Mouse (Mus musculus) liver, embryonic 14.5 days (tissue): Measurements from ENCODE around the gene St6galnac6. TPM values are rescaled to one million over a fixed set of nuclear protein-coding genes. Genes with fewer than 3 reads are reported as not detected.

Source experiments
- ATAC-seq: fragments of 200-750 bp; cut with Nextera tagmentation; 2 replicates; pipeline ENCODE4 v1.8.0; 2017; ENCODE audit warnings: moderate number of reproducible peaks, mild to moderate bottlenecking, moderate library complexity; ENCODE audit not compliant: insufficient read depth
- DNase-seq, 3 experiments: peaks; one replicate each; pipeline ENCODE4 v3.0.0-alpha.2; 2012 to 2013; ENCODE audit warnings: low read depth in 3 of 3, low spot score in 3 of 3
- H3K27ac ChIP-seq: fragments of 300-500 bp; sonication (generic); 2 replicates; pipeline ENCODE4 v1.5.1; 2014; ENCODE audit warnings: moderate library complexity, mild to moderate bottlenecking, control low read depth, inconsistent platforms
- H3K27me3 ChIP-seq: fragments of 300-500 bp; sonication (generic); 2 replicates; pipeline ENCODE4 v1.6.1; 2014; ENCODE audit warnings: mild to moderate bottlenecking, low read length, moderate library complexity; ENCODE audit not compliant: control insufficient read depth, insufficient read depth
- H3K36me3 ChIP-seq: fragments of 300-500 bp; sonication (generic); replicated peaks from 2 replicates; pipeline ENCODE4 v1.6.1; 2014; ENCODE audit warnings: low read depth; ENCODE audit not compliant: control insufficient read depth, insufficient read depth
- H3K4me1 ChIP-seq, 2 experiments: fragments of 200-500 bp in 1 of 2; fragments of 300-500 bp in 1 of 2; sonication (generic) in 1 of 2; replicated peaks; 2 replicates each; pipeline ENCODE4 v1.6.1; 2012 to 2014; ENCODE audit warnings: antibody characterized with exemption in 1 of 2, inconsistent platforms in 1 of 2, low read length in 1 of 2; ENCODE audit not compliant: control insufficient read depth in 2 of 2, insufficient read depth in 2 of 2
- H3K4me2 ChIP-seq: fragments of 300-500 bp; sonication (generic); 2 replicates; pipeline ENCODE4 v1.6.1; 2014; ENCODE audit warnings: low read depth, mild to moderate bottlenecking, control low read depth, moderate library complexity
- H3K4me3 ChIP-seq, 2 experiments: fragments of 200-500 bp in 1 of 2; fragments of 300-500 bp in 1 of 2; sonication (generic) in 1 of 2; 2 replicates each; pipeline ENCODE4 v1.5.1; 2012 to 2014; ENCODE audit warnings: low read depth in 2 of 2, low read length in 2 of 2, mild to moderate bottlenecking in 2 of 2, control low read depth in 1 of 2, inconsistent platforms in 1 of 2, moderate library complexity in 1 of 2; ENCODE audit not compliant: insufficient read depth in 1 of 2
- H3K9ac ChIP-seq: fragments of 300-500 bp; sonication (generic); replicated peaks from 2 replicates; pipeline ENCODE4 v1.6.1; 2014; ENCODE audit warnings: mild to moderate bottlenecking, control low read depth, moderate library complexity
- H3K9me3 ChIP-seq: fragments of 300-500 bp; sonication (generic); 2 replicates; pipeline ENCODE4 v1.6.1; 2016; ENCODE audit warnings: low read length, mixed read lengths; ENCODE audit not compliant: control insufficient read depth
- CTCF ChIP-seq: IDR thresholded peaks from 2 replicates; pipeline ENCODE4 v1.5.1; 2016; ENCODE audit warnings: antibody characterized with exemption, low read depth, control low read depth
- EP300 ChIP-seq: IDR thresholded peaks from 2 replicates; pipeline ENCODE4 v1.6.1; 2016; ENCODE audit warnings: antibody characterized with exemption, low read depth
- WGBS: fragments of 180-500 bp; shearing (Covaris S2); extraction: QIAGEN DNeasy Blood & Tissue Kit; methylation state at CpG from one replicate; pipeline ENCODE4 v1.1.7; 2014; ENCODE audit not compliant: insufficient replicate concordance; 5-methylcytosine and 5-hydroxymethylcytosine counted together
- polyA plus RNA-seq, 2 experiments: library from polyadenylated mRNA; depleted of rRNA in 1 of 2; stranded (reverse) in 1 of 2; unstranded in 1 of 2; fragments of >200 nt; fragmentation: Nextera tagmentation in 1 of 2; extraction: Ambion mirVana in 1 of 2; gene quantifications; 2 replicates each; pipeline versions ENCODE4 v1.2.1 to v1.2.3; 2012 to 2014

St6galnac6 gene
- polyA plus RNA-seq, 2 experiments: 3.2 to 9.9 TPM

DNA sequence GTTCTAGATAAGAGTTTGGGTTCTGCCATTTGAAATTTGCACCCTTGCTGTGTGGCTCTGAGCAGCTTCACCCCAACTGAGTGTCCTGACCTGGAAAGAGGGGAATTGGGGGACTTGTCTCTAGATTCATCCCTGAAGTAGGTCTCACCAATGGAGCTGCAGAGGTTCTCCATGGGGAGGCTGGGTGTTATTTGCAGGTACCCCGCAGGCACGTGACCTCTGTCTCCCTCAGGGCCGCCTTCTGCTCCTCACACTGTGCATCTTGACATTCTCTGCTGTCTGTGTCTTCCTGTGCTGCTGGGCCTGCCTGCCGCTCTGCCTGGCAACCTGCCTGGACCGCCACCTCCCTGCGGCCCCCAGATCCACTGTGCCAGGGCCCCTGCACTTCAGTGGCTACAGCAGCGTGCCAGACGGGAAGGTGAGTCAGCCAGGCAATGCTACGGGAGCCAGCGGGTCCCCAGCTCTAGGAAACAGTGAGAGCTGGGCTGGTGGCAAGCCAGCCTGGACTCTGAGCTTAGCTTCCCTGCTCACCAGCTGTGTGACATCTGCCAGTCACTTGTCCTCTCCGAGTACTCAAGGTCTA lies 10.2 kb upstream of the St6galnac6 start:
- no peak for DNase-seq
- Histone ChIP-seq H3K27me3 (no peaks in the 10 kb centered on the region), H3K4me1 (peaks cover 0 to 17% of the 10 kb centered on the region in 2 experiments; a peak in 2 of 4 replicates), H3K9me3 (no peaks in the 10 kb centered on the region), H3K4me3 (no peak overlapping the region), H3K9ac (no peak overlapping the region), H3K4me2 (no peak overlapping the region), H3K27ac (no peak overlapping the region), H3K36me3 (no peaks in the 10 kb centered on the region)
- ATAC-seq: no peak
- TF ChIP-seq CTCF (no peak), EP300 (no peak)
- 75% methylated on average over 11 of the region's 11 CpGs for WGBS

DNA sequence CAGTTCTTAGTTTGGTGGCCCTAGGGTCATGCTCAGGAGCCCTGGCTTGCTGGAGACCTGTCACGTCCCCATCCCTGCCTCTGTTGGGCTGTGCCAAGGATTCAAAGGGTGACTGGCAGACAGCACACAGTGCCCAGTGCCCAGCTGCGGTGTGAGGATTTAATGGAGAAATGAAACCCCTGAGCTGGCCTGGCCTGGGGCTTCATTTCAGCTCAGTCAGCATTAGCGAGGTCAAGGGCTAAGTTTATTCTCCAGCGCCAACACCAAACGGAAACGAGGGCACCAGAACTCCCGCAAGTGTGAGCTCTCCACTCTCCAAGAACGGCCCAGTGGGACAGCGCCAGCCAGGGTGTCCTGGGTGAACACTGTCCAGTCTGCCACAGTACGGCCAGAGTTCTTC lies 9.3 kb upstream of the St6galnac6 start:
- ATAC-seq: no peak
- H3K9me3 ChIP-seq: no peaks in the 10 kb centered on the region
- no peak overlapping the region for H3K4me2 ChIP-seq
- DNase-seq: no peak
- no peak overlapping the region for H3K9ac ChIP-seq
- 79% methylated on average over 10 of the region's 10 CpGs for WGBS
- H3K4me1 ChIP-seq: peaks cover 0 to 17% of the 10 kb centered on the region in 2 experiments; a peak in 2 of 4 replicates
- no peak overlapping the region for H3K4me3 ChIP-seq
- H3K27me3 ChIP-seq: no peaks in the 10 kb centered on the region
- H3K27ac ChIP-seq: no peak overlapping the region
- no peak for TF ChIP-seq EP300
- no peak for TF ChIP-seq CTCF
- H3K36me3 ChIP-seq: no peaks in the 10 kb centered on the region

DNA sequence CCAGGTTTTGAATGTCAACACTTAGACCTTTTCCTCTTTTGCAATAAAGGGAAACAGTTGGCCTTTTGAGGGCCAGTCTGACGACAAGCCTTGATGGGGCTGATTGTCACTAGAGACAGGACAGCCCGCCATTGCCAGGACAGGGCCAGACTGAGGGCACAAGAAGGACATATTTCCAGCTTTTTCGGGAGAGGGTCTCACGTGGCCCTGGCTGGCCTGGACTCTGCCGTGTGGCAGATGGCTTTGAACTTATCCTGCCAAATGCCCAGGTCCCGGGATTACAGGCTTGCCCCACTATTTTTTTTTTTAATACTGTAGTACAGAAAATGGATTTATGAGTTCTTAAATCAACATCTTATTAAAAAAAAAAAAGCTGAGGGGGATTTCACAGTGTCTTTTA lies 8.3 kb upstream of the St6galnac6 start:
- H3K36me3 ChIP-seq: no peaks in the 10 kb centered on the region
- H3K27ac ChIP-seq: no peak overlapping the region
- ATAC-seq (no peak), DNase-seq (no peak)
- no peaks in the 10 kb centered on the region for H3K27me3 ChIP-seq
- no peak overlapping the region for H3K9ac ChIP-seq
- H3K4me2 ChIP-seq: no peak overlapping the region
- no peaks in the 10 kb centered on the region for H3K9me3 ChIP-seq
- 65% methylated on average over 6 of the region's 6 CpGs for whole genome bisulfite sequencing
- H3K4me1 ChIP-seq: peaks cover 0 to 16% of the 10 kb centered on the region in 2 experiments; a peak in 2 of 4 replicates
- H3K4me3 ChIP-seq: no peak overlapping the region
- TF ChIP-seq CTCF (no peak), EP300 (no peak)

DNA sequence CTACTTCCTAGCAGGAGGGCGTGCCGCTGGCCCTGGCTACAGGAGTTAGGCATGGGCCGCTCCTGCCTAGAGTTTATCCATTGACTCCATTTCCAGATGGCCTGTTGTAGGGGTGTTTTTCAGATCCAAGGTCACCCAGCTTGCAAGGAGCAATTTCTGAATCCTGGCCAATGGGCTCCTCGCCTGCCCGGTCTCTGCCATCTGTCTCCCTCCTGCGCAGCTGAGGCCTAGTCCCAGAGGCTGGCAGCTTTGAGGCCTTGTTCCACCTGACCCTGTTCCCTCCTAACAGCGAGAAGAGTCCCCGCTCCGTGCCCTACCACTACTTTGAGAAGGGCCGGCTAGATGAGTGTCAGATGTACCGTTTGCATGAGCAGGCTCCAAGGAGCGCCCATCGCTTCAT lies 2.8 kb upstream of the St6galnac6 start:
- H3K4me1 ChIP-seq: peaks cover 0 to 4% of the 10 kb centered on the region in 2 experiments; a peak in 3 of 4 replicates

DNA sequence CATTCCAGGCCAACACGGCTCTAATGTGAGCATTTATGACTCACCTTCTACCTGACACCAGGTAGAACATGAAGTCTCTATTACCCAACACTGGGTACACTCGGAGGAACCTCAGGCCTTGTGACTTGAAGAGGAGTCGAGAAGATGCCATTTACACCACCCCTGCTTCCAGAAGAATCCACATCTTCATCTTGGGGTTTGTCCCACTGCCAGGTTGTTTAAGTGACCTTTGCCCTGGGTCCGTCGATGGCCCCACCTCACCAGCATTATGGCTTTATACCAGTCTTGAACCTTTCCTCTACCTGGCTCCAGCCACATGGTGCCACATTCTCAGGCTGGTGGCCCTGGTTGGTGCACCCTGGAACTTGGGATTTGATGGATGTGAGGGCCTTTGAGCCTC lies 2.3 kb upstream of the St6galnac6 start:
- Histone ChIP-seq H3K4me3 (no peak overlapping the region), H3K4me2 (no peak overlapping the region), H3K9me3 (no peaks in the 10 kb centered on the region), H3K4me1 (peaks cover 3 to 9% of the 10 kb centered on the region in 2 experiments), H3K9ac (no peak overlapping the region), H3K27me3 (no peaks in the 10 kb centered on the region), H3K36me3 (no peaks in the 10 kb centered on the region), H3K27ac (no peak overlapping the region)
- DNase-seq: no peak
- no peak for ATAC-seq
- no peak for TF ChIP-seq EP300
- TF ChIP-seq CTCF: no peak
- 75% methylated on average over 5 of the region's 5 CpGs for WGBS

More for the DNA sequence above, 2.8 kb upstream of the St6galnac6 start:
- Histone ChIP-seq H3K4me3 (no peak overlapping the region), H3K36me3 (no peaks in the 10 kb centered on the region), H3K9me3 (no peaks in the 10 kb centered on the region), H3K27ac (no peak overlapping the region), H3K9ac (no peak overlapping the region), H3K27me3 (no peaks in the 10 kb centered on the region), H3K4me2 (no peak overlapping the region)
- TF ChIP-seq EP300 (no peak), CTCF (no peak)
- no peak for DNase-seq
- WGBS: 87% methylated on average over 13 of the region's 13 CpGs
- no peak for ATAC-seq
